Mouse (Mus musculus): ENCODE results near the gene Slc16a12. TPM values are rescaled to one million over a fixed set of nuclear protein-coding genes. Genes with fewer than 3 reads are reported as not detected.
"Not testable (repeated sequence)": the region's sequence is repeated elsewhere in the genome, so short reads cannot be mapped to it uniquely, and the experiment has no call there.

Slc16a12 gene
- polyA plus RNA-seq, 1 experiment from 2014 or later: 0.40 TPM

- H3K27ac ChIP-seq: no peak overlapping the region
- no peaks in the 10 kb centered on the region for H3K36me3 ChIP-seq (replicated peaks)
- peaks cover 35% of the 10 kb centered on the region for H3K27me3 ChIP-seq (ENCODE audit: poor library complexity, severe bottlenecking)
- no peaks in the 10 kb centered on the region for H3K9me3 ChIP-seq
- no peak overlapping the region for H3K4me3 ChIP-seq
- WGBS: 71% methylated on average over 2 of the region's 2 CpGs
- peaks cover 18% of the 10 kb centered on the region for H3K4me1 ChIP-seq
- no peak for DNase-seq (ENCODE audit: extremely low spot score, low spot score)
Observed at GRCm38 (mm10) chr19:34748992-34749391, 1.9 kb upstream of the Slc16a12 start.

GRCm38 (mm10) chr19:34747969-34748368, 880 bp upstream of the Slc16a12 start:
- not testable (repeated sequence) for H3K9me3 ChIP-seq; DNase-seq (ENCODE audit: extremely low spot score, low spot score); H3K4me3 ChIP-seq; H3K27ac ChIP-seq; H3K36me3 ChIP-seq (replicated peaks)
- peaks cover 35% of the 10 kb centered on the region for H3K27me3 ChIP-seq (ENCODE audit: poor library complexity, severe bottlenecking)
- 91% methylated on average over 6 of the region's 6 CpGs for WGBS
- H3K4me1 ChIP-seq: peaks cover 18% of the 10 kb centered on the region

- DNase-seq (ENCODE audit: extremely low spot score, low spot score): peak; percentile 14
- Histone ChIP-seq H3K27ac (no peak overlapping the region), H3K4me1 (peaks cover 18% of the 10 kb centered on the region), H3K4me3 (peak overlapping the region; percentile 80), H3K36me3 (replicated peaks) (no peaks in the 10 kb centered on the region), H3K27me3 (ENCODE audit: poor library complexity, severe bottlenecking) (peaks cover 35% of the 10 kb centered on the region), H3K9me3 (no peaks in the 10 kb centered on the region)
- WGBS: 15% methylated on average over 9 of the region's 9 CpGs
Observed at GRCm38 (mm10) chr19:34746201-34746600, 888 bp downstream of the Slc16a12 start.

GRCm38 (mm10) chr19:34745012-34745411, 2.1 kb downstream of the Slc16a12 start:
- Histone ChIP-seq H3K4me1 (peaks cover 18% of the 10 kb centered on the region), H3K9me3 (no peaks in the 10 kb centered on the region), H3K27me3 (ENCODE audit: poor library complexity, severe bottlenecking) (peaks cover 35% of the 10 kb centered on the region), H3K27ac (no peak overlapping the region), H3K36me3 (replicated peaks) (no peaks in the 10 kb centered on the region), H3K4me3 (no peak overlapping the region)
- no peak for DNase-seq (ENCODE audit: extremely low spot score, low spot score)
- WGBS: 87% methylated on average over 8 of the region's 8 CpGs

GRCm38 (mm10) chr19:34737916-34738315, 9.2 kb downstream of the Slc16a12 start:
- H3K36me3 ChIP-seq (replicated peaks): no peaks in the 10 kb centered on the region
- H3K27ac ChIP-seq: no peak overlapping the region
- H3K4me1 ChIP-seq: no peaks in the 10 kb centered on the region
- 75% methylated on average over 3 of the region's 3 CpGs for whole genome bisulfite sequencing
- no peak overlapping the region for H3K4me3 ChIP-seq
- H3K27me3 ChIP-seq (ENCODE audit: poor library complexity, severe bottlenecking): no peaks in the 10 kb centered on the region
- no peaks in the 10 kb centered on the region for H3K9me3 ChIP-seq
- no peak for DNase-seq (ENCODE audit: extremely low spot score, low spot score)

- Histone ChIP-seq H3K4me1 (no peaks in the 10 kb centered on the region), H3K9me3 (no peaks in the 10 kb centered on the region), H3K27me3 (ENCODE audit: poor library complexity, severe bottlenecking) (no peaks in the 10 kb centered on the region), H3K36me3 (replicated peaks) (no peaks in the 10 kb centered on the region), H3K27ac (no peak overlapping the region), H3K4me3 (no peak overlapping the region)
- 95% methylated on average over 4 of the region's 4 CpGs for WGBS
- no peak for DNase-seq (ENCODE audit: extremely low spot score, low spot score)
Observed at GRCm38 (mm10) chr19:34735900-34736299, 11.2 kb downstream of the Slc16a12 start.

- H3K36me3 ChIP-seq (replicated peaks): no peaks in the 10 kb centered on the region
- H3K9me3 ChIP-seq: no peaks in the 10 kb centered on the region
- DNase-seq (ENCODE audit: extremely low spot score, low spot score): no peak
- H3K4me3 ChIP-seq: no peak overlapping the region
- H3K27me3 ChIP-seq (ENCODE audit: poor library complexity, severe bottlenecking): no peaks in the 10 kb centered on the region
- H3K27ac ChIP-seq: no peak overlapping the region
- 79% methylated on average over 3 of the region's 3 CpGs for WGBS
- no peaks in the 10 kb centered on the region for H3K4me1 ChIP-seq
Observed at GRCm38 (mm10) chr19:34733020-34733419, 14.1 kb downstream of the Slc16a12 start.

GRCm38 (mm10) chr19:34731356-34731755, 15.7 kb downstream of the Slc16a12 start:
- Histone ChIP-seq H3K27ac (no peak overlapping the region), H3K4me3 (no peak overlapping the region), H3K4me1 (no peaks in the 10 kb centered on the region), H3K9me3 (no peaks in the 10 kb centered on the region), H3K27me3 (ENCODE audit: poor library complexity, severe bottlenecking) (no peaks in the 10 kb centered on the region), H3K36me3 (replicated peaks) (no peaks in the 10 kb centered on the region)
- no peak for DNase-seq (ENCODE audit: extremely low spot score, low spot score)
- 78% methylated on average over 5 of the region's 5 CpGs for WGBS

- WGBS: 95% methylated on average over 4 of the region's 4 CpGs
- Histone ChIP-seq H3K4me3 (no peak overlapping the region), H3K27me3 (ENCODE audit: poor library complexity, severe bottlenecking) (no peaks in the 10 kb centered on the region), H3K9me3 (no peaks in the 10 kb centered on the region), H3K4me1 (no peaks in the 10 kb centered on the region), H3K27ac (no peak overlapping the region), H3K36me3 (replicated peaks) (no peaks in the 10 kb centered on the region)
- DNase-seq (ENCODE audit: extremely low spot score, low spot score): no peak
Observed at GRCm38 (mm10) chr19:34730584-34730983, 16.5 kb downstream of the Slc16a12 start.

- 88% methylated on average over 3 of the region's 3 CpGs for WGBS
- no peak overlapping the region for H3K4me3 ChIP-seq
- no peaks in the 10 kb centered on the region for H3K36me3 ChIP-seq (replicated peaks)
- H3K9me3 ChIP-seq: no peaks in the 10 kb centered on the region
- no peak overlapping the region for H3K27ac ChIP-seq
- DNase-seq (ENCODE audit: extremely low spot score, low spot score): no peak
- H3K27me3 ChIP-seq (ENCODE audit: poor library complexity, severe bottlenecking): no peaks in the 10 kb centered on the region
- H3K4me1 ChIP-seq: no peaks in the 10 kb centered on the region
Observed at GRCm38 (mm10) chr19:34729505-34729904, 17.6 kb downstream of the Slc16a12 start.

- Histone ChIP-seq H3K9me3 (no peaks in the 10 kb centered on the region), H3K27me3 (ENCODE audit: poor library complexity, severe bottlenecking) (no peaks in the 10 kb centered on the region), H3K27ac (no peak overlapping the region), H3K4me1 (no peaks in the 10 kb centered on the region), H3K4me3 (no peak overlapping the region), H3K36me3 (replicated peaks) (no peaks in the 10 kb centered on the region)
- no peak for DNase-seq (ENCODE audit: extremely low spot score, low spot score)
- 93% methylated on average over 1 of the region's 1 CpGs for WGBS
Observed at GRCm38 (mm10) chr19:34726254-34726962, 20.7 kb downstream of the Slc16a12 start.

GRCm38 (mm10) chr19:34725418-34725817, 21.7 kb downstream of the Slc16a12 start:
- no peak overlapping the region for H3K4me3 ChIP-seq
- WGBS: 88% methylated on average over 5 of the region's 5 CpGs
- H3K27me3 ChIP-seq (ENCODE audit: poor library complexity, severe bottlenecking): no peaks in the 10 kb centered on the region
- H3K4me1 ChIP-seq: no peaks in the 10 kb centered on the region
- H3K9me3 ChIP-seq: no peaks in the 10 kb centered on the region
- H3K36me3 ChIP-seq (replicated peaks): no peaks in the 10 kb centered on the region
- DNase-seq (ENCODE audit: extremely low spot score, low spot score): no peak
- H3K27ac ChIP-seq: no peak overlapping the region

- H3K36me3 ChIP-seq (replicated peaks): no peaks in the 10 kb centered on the region
- no peak overlapping the region for H3K27ac ChIP-seq
- WGBS: 83% methylated on average over 4 of the region's 4 CpGs
- H3K4me1 ChIP-seq: no peaks in the 10 kb centered on the region
- no peaks in the 10 kb centered on the region for H3K9me3 ChIP-seq
- no peaks in the 10 kb centered on the region for H3K27me3 ChIP-seq (ENCODE audit: poor library complexity, severe bottlenecking)
- H3K4me3 ChIP-seq: no peak overlapping the region
- DNase-seq (ENCODE audit: extremely low spot score, low spot score): no peak
Observed at GRCm38 (mm10) chr19:34724598-34724997, 22.5 kb downstream of the Slc16a12 start.

- H3K27ac ChIP-seq: no peak overlapping the region
- no peaks in the 10 kb centered on the region for H3K9me3 ChIP-seq
- DNase-seq (ENCODE audit: extremely low spot score, low spot score): no peak
- 88% methylated on average over 3 of the region's 3 CpGs for WGBS
- no peak overlapping the region for H3K4me3 ChIP-seq
- H3K4me1 ChIP-seq: no peaks in the 10 kb centered on the region
- H3K27me3 ChIP-seq (ENCODE audit: poor library complexity, severe bottlenecking): no peaks in the 10 kb centered on the region
- no peaks in the 10 kb centered on the region for H3K36me3 ChIP-seq (replicated peaks)
Observed at GRCm38 (mm10) chr19:34722541-34722940, 24.5 kb downstream of the Slc16a12 start.
